Mouse (Mus musculus) MEL (cell line): ENCODE measurements at regions not wholly inside any gene's neighbourhood (a gene's known extent, or its start where the extent isn't known, plus 50 kb on each side); places are given as distances from the start of the nearest gene placed in this dataset.

Experiments
- CHD2 ChIP-seq: IDR thresholded peaks from 2 replicates; pipeline ENCODE4 v1.6.1; 2011; ENCODE audit warnings: low read length, improper control_type of control experiment
- CTCF ChIP-seq, 3 experiments: IDR thresholded peaks in 2 of 3; conservative IDR thresholded peaks in 1 of 3; 2 replicates each; pipeline ENCODE4 v1.5.1; 2011 to 2012; ENCODE audit warnings: low read length in 3 of 3, low read depth in 2 of 3, mild to moderate bottlenecking in 2 of 3, improper control_type of control experiment in 1 of 3, inconsistent platforms in 1 of 3, mixed read lengths in 1 of 3, moderate library complexity in 1 of 3; ENCODE audit not compliant: control insufficient read depth in 1 of 3, insufficient read depth in 1 of 3, poor library complexity in 1 of 3, severe bottlenecking in 1 of 3
- ELF1 ChIP-seq: IDR thresholded peaks from 2 replicates; pipeline ENCODE4 v1.6.1; 2014; ENCODE audit warnings: low read depth, mild to moderate bottlenecking, inconsistent platforms, low read length, improper control_type of control experiment, moderate library complexity
- GATA1 ChIP-seq: IDR thresholded peaks from 2 replicates; pipeline ENCODE4 v1.6.1; 2011; ENCODE audit warnings: low read depth, low read length, improper control_type of control experiment
- KAT2A ChIP-seq: conservative IDR thresholded peaks from 2 replicates; pipeline ENCODE4 v1.6.1; 2012; ENCODE audit warnings: low read depth, low read length, improper control_type of control experiment, inconsistent platforms
- MEF2A ChIP-seq: IDR thresholded peaks from 2 replicates; pipeline ENCODE4 v1.6.1; 2014; ENCODE audit warnings: low read depth, mild to moderate bottlenecking, inconsistent platforms, low read length, improper control_type of control experiment; ENCODE audit not compliant: poor library complexity, insufficient replicate concordance, severe bottlenecking; ENCODE audit errors: extremely low read depth
- MYC ChIP-seq: IDR thresholded peaks from 2 replicates; pipeline ENCODE4 v1.6.1; 2011; ENCODE audit warnings: low read depth, mild to moderate bottlenecking, low read length, improper control_type of control experiment, moderate library complexity
- RCOR1 ChIP-seq: IDR thresholded peaks from 2 replicates; pipeline ENCODE4 v1.6.1; 2012; ENCODE audit warnings: low read depth, mild to moderate bottlenecking, inconsistent platforms, low read length, improper control_type of control experiment
- TAL1 ChIP-seq: IDR thresholded peaks from 2 replicates; pipeline ENCODE4 v1.6.1; 2012; ENCODE audit warnings: mild to moderate bottlenecking, inconsistent platforms, low read length, moderate library complexity, mixed read lengths
- TBP ChIP-seq: IDR thresholded peaks from 2 replicates; pipeline ENCODE4 v1.8.0; 2011; ENCODE audit warnings: low read depth, low read length, improper control_type of control experiment
- TCF12 ChIP-seq: IDR thresholded peaks from 2 replicates; pipeline ENCODE4 v1.6.1; 2014; ENCODE audit warnings: low read depth, mild to moderate bottlenecking, inconsistent platforms, low read length, improper control_type of control experiment, moderate library complexity
- USF1 ChIP-seq: IDR thresholded peaks from 2 replicates; pipeline ENCODE4 v1.6.1; 2014; ENCODE audit warnings: low read depth, mild to moderate bottlenecking, inconsistent platforms, low read length, improper control_type of control experiment, moderate library complexity

- TF ChIP-seq TBP (no peak), CTCF (IDR thresholded peaks at IDR 0.05 in 2 of 3, conservative IDR thresholded peaks at IDR 0.05 in 1 of 3; ENCODE audit: control insufficient read depth in 1 of 3, insufficient read depth in 1 of 3, low read depth in 2 of 3, low read length in 3 of 3, poor library complexity in 1 of 3, severe bottlenecking in 1 of 3) (no peak), TCF12 (no peak), TAL1 (no peak), ELF1 (no peak), KAT2A (no peak), USF1 (no peak), MEF2A (no peak), CHD2 (no peak), RCOR1 (no peak), MYC (no peak), GATA1 (no peak)
These were observed 85.9 kb downstream of the Otud1 start for GRCm38 (mm10) chr2:19743467-19743866.
